Mouse (Mus musculus): ENCODE measurements around the gene Htatip2. TPM values are rescaled to one million over a fixed set of nuclear protein-coding genes. Genes with fewer than 3 reads are reported as not detected.

Gene Htatip2
- total RNA-seq, 1 experiment from 2014 or later = 25.2 TPM

DNA sequence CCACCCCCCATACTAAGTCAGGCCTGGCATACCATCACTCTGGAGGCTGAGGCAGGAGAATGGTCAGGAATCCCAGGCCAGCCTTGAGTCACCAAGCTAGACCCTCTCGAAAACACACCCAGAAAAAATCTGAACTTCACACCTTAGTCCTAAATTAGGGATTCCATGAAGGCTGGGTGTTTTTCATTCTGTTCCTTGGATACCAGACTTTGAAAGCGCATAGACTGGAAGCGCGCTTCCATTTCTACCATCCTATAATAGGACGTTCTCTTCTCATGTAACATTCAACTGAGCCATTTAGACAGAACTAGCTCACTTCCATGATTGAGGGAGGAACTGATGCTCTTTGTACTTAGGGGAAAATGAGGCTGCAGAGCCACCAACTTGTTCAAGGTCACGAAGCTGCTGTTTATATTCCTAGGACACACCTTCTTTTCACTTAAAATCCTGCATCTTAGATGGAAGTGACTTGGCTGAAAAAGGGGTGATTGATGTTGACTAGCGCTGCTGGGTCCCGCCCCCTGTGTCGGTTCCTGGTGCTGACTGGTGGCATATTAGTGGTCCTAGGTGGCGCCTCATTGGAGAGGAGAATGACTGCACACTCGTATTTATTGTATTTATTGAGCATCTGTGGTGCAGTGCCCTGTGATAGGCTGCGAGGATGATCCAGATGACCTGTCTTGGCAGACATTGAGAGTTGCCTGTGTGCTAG lies 20.1 kb downstream of the Htatip2 start:
- 0 out of 2 replicates have a peak, but pooled peaks have one; percentile 15 for ATAC-seq (replicated peaks; ENCODE audit: insufficient number of reproducible peaks, low FRiP score, low TSS enrichment, poor library complexity, severe bottlenecking)

DNA sequence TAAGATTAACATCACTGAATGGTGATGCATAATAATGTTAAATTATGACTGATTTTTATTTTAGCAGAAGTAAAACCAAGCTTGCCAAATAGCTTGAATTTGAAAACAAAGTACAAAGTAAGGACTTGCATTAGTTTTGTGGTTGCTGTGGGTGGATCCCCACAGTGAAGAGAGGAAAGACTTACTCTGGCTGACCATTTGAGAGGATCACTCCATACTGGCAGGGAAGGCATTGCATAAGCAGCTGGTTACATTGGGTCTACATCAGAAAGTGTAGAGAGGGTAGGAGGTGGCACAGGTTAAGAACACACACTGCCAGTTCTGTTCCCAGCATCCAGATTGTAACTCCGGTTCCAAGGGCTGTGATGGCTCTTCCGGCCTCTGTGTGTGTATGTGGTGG lies 24.1 kb downstream of the Htatip2 start:
- ATAC-seq (replicated peaks; ENCODE audit: insufficient number of reproducible peaks, low FRiP score, low TSS enrichment, poor library complexity, severe bottlenecking) = peak; percentile 46; the same call in 1 of the 2 replicates

DNA sequence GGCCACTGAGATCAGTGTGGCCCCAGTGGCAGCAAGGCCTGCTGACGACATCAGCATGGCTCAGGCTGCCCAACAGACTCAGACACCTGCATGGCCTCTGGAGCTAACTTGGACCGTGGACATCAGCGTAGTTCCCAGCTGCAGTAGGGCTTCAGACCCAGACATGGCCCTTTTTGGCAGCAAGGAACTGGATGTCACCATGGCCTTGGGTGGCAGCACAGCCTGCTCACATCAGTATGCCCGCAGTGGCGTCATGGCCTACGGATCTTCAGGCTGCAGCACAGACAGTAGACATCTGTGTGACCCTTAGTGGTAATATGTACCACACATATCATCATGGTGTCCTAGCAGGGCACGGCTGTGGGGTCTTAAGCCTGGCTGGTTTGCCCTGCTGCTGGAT lies 26.2 kb downstream of the Htatip2 start:
- ATAC-seq (replicated peaks; ENCODE audit: insufficient number of reproducible peaks, low FRiP score, low TSS enrichment, poor library complexity, severe bottlenecking) = no peak

DNA sequence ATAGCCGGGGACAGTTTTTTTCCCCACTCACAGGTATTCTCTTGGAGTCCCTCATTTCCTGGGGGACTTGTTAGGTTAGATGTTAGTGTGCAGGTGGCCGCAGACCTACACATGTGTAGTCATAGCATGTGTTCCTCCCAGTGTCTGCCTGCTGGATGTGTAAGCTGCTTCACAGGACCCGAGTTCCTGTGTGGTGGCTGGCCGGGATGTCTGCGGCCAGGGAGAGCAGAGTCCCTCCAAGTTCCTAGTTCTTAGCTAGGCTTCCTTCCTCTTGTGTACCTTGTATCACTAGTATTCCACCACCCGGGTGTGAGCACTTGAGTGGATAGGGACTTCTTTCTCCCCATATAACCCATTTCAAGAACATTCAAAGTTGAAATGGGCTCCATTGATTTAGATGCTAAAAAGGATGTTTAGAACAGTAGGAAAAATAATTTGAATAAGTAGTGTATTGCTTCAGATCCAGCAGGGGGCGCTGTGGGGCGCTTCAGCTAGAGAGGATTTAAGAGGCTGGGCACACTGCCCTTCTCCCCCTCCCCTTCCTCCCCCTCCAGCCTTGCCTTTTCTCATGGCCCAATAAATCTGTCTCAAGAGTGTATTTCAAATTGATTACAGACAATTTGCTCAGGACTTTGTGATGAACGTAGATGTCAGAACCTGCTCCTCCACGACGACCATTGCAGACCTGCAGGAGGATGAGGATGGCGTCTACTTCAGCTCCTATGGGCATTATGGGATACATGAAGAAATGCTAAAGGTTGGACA lies 27.9 kb downstream of the Htatip2 start:
- ATAC-seq (replicated peaks; ENCODE audit: insufficient number of reproducible peaks, low FRiP score, low TSS enrichment, poor library complexity, severe bottlenecking) = no peak

DNA sequence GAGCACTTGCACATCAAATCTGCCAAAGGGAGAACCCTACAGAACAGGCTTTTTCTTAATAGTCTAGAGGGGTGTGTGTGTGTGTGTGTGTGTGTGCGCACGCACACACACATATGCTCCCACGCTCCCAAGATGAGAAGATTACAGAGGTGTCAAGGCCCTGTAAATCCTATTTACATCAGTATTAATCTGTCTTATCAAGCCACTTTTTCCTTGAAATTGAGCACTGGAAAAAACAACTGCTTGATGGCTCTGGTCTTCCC lies 28.4 kb downstream of the Htatip2 start:
- no peak for ATAC-seq (replicated peaks; ENCODE audit: insufficient number of reproducible peaks, low FRiP score, low TSS enrichment, poor library complexity, severe bottlenecking)

DNA sequence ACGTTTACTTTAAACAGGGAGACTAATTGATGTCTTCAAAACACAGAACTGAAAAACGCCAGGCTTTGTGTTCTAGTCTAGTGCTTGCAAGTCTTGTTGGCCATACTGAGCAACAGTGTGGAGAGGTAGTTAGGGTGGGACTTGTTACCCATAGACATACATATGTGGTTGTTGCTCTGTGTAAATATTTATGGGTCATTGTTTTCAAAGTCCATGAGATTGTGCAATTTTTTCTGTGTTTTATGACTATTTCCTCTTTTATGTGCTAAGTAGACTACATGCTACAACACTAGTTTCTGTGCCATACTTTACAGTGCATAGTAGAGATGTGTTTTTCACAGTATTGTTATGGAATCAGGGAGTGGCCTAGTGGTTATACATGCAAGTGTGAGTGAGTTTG lies 35.4 kb downstream of the Htatip2 start:
- 0 out of 2 replicates have a peak, but pooled peaks have one; percentile 22 for ATAC-seq (replicated peaks; ENCODE audit: insufficient number of reproducible peaks, low FRiP score, low TSS enrichment, poor library complexity, severe bottlenecking)

DNA sequence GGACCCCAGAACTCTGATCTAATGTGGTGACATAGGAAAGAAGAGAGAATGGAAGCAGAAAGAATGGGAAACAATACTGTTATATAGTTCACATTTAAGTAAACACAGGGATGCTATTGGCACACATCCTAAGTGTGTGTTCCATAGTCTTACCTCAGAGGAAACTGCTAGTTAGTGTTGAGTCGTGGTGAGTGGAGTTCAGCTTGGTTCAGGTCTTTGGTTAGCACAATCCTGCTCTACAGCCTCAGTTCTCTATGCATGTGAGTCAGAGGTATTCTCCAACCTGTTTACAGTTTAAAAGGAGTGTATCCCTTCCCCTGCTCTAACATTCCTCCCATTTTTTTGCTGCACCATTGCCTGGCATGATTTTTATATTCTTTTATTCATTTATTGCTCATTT lies 38.3 kb downstream of the Htatip2 start:
- no peak for ATAC-seq (replicated peaks; ENCODE audit: insufficient number of reproducible peaks, low FRiP score, low TSS enrichment, poor library complexity, severe bottlenecking)

DNA sequence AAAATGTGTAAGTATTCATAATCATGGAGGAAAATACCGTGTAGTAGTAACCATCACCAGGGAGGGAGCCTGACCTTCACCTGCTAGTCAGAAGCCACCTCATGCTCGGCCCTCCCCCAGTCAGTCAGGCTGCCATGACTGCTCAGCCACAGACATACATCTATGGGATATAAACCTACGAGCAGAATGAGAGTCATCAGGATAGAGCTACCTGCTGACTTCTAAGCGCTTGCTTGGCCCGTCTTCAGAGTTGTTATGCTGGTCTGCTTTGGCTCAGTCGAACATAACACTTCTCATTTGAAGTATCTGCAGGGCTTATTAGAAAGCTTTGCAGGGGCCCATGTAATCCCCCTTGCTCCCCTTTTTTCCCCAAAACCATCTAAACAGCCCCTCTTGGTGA lies 44.6 kb downstream of the Htatip2 start:
- ATAC-seq (replicated peaks; ENCODE audit: insufficient number of reproducible peaks, low FRiP score, low TSS enrichment, poor library complexity, severe bottlenecking) = no peak

DNA sequence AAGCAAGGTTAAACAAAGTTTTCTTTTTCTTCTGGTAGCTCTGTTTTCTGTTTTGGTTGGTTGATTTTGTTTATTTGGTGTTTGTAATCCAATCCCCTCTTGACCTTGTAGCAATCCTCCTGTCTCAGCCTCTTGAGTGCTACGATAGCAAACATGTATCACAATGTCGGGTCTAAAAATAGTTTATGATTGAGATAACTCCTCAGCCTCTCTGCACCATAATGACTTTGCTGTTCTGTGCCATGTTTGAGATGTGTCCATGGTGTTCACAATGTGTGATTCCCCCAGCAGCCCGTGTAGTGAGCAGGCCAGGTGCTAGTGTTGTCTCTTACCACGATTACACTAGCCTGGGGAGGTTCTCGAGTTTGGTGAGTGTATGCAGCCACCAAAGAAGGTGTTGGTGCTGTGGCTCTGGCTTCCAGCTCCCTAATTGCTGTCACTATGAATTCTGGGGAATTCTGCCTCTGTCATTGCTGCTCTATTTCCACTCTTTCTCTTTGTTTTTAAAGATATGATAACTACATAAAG lies 45.8 kb downstream of the Htatip2 start:
- no peak for ATAC-seq (replicated peaks; ENCODE audit: insufficient number of reproducible peaks, low FRiP score, low TSS enrichment, poor library complexity, severe bottlenecking)

DNA sequence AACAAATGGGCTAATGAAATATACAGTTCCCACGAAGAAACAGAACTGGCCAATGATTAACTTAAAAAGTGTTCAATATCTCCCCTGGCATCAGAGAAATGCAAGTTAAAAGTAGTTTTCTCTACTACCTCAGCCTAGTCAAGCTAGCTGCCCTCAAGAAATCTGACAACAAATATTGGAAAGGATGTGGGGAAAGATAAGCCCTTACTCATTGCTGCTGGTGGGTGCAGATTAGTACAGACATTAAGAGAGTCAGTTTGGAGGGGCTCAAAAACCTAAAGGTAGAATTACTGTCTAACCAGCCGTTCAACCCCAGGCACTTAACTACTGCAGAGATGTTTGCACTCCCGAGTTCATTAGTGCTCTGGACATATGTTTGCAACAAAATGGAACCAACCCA lies 46.7 kb downstream of the Htatip2 start:
- ATAC-seq (replicated peaks; ENCODE audit: insufficient number of reproducible peaks, low FRiP score, low TSS enrichment, poor library complexity, severe bottlenecking) = no peak

DNA sequence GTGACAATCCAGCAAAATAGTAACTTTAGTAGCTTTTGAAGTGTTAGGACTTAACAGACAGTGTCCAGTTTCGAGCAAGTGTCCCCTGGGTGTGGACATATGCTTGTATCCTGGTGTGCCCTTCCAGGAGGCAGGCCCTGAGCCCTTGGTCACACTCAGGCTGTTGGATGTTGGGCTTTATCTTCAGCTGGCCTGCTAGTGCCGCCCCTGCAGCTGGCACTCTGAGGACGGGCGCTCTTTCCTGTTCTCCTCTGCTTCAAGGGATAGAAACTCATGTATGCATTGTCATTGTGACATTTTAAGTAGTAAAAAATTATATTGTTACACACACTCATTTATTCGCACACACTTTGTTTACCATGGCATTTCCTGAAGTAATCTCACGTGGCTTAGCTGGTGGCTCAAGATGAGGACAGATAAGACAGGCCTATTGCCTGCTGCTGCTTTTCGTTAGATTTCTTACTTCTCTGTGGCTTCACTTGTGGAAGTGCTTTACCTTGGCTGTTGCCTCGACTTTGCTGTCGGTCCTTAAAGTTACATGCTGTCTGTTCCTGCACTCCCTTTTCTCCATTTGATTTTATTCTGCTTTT lies 48.3 kb downstream of the Htatip2 start:
- ATAC-seq (replicated peaks; ENCODE audit: insufficient number of reproducible peaks, low FRiP score, low TSS enrichment, poor library complexity, severe bottlenecking) = no peak

DNA sequence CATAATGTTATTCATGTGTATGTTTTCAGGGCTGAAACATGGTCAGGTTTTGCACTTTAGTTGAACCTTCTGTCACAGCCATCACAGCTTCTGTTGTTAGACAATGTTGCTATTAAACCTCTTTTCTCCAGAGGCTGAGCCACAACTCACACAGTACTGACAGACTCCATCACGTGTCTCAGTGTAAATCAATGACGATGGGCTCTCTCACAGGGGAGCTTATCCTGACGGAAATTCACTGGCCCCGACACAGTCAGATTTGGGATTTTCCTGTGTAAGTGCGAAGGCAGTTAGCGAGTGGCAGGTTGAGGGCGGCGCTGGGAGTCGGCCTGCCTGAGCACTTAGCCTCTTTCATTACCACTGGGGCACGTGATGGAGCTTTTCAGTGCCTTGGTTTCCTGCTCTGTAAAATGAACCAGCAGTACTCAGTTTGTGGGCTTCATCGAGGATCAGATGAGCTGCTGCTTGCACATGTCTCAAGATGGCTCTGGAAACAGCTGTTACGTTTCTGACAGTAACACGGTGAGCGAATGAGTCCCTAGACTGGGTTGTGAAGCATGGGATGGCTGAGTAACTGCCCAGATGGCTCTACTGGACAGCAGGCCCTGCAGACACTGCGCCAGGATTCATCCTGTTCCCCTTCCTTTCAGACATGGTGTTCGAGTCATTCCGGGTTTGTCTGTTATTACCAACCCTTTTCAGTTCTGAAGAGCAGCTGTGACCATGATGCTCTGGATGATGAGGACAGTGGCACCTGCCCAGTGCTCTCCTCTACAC lies 49.1 kb downstream of the Htatip2 start:
- no peak for ATAC-seq (replicated peaks; ENCODE audit: insufficient number of reproducible peaks, low FRiP score, low TSS enrichment, poor library complexity, severe bottlenecking)

DNA sequence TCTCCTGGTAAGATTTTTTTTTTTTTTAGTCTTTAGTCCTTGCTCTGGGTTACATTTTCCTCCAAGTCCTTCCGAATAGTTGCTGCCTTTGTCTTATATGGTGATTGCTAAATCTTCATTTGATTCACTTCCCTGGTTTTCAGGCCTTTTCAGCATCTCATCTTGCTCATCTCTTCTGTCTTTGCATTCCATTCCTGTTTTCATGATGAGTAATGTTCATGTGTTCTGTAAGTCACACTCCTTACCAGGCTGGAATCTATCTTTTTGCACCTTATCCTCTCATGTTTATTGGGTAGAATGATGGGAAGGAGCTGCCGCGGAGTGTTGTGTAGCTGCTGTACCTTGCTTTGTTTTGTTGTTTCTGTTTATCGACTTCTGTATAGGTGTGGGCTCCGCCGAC lies 50.2 kb downstream of the Htatip2 start:
- ATAC-seq (replicated peaks; ENCODE audit: insufficient number of reproducible peaks, low FRiP score, low TSS enrichment, poor library complexity, severe bottlenecking) = no peak

DNA sequence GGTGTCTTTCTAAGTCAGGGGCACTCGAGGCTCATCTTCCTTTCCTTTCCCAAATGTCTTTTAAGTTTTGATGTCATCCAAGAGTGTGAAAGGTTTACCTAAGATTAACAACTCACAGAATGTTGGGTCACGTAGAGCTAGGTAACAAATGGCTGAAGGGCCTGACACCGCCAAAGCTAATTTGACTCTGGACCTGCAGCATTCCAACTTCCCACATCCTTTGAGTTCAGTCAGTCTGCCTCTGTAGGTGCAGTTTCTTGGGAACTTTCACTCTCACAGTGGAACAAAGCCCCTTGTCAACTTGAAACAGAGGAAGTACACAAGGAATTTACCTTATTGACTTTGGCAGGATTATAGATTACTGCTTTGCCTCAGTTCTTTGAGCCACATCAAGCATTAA lies 50.6 kb downstream of the Htatip2 start:
- ATAC-seq (replicated peaks; ENCODE audit: insufficient number of reproducible peaks, low FRiP score, low TSS enrichment, poor library complexity, severe bottlenecking) = no peak

DNA sequence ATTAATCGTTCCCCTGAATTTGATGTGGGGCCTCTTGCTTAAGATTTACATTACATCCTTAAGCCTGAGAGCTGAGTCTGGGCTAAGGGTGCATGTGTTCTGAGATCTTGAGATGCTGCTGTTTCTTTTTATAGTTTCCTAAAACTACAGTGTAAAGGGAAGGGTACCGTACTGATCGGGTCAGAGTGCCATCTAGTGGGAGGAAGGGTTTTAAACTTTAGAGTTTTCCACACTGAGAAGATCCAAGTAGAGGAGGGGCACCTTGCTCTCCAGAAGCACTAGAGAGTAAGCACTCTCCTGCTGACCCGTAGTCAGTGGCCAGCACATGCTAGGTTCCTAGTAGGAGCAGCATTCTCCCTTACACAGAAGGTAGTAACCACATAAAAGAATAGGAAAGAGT lies 52.4 kb downstream of the Htatip2 start:
- ATAC-seq (replicated peaks; ENCODE audit: insufficient number of reproducible peaks, low FRiP score, low TSS enrichment, poor library complexity, severe bottlenecking) = no peak

DNA sequence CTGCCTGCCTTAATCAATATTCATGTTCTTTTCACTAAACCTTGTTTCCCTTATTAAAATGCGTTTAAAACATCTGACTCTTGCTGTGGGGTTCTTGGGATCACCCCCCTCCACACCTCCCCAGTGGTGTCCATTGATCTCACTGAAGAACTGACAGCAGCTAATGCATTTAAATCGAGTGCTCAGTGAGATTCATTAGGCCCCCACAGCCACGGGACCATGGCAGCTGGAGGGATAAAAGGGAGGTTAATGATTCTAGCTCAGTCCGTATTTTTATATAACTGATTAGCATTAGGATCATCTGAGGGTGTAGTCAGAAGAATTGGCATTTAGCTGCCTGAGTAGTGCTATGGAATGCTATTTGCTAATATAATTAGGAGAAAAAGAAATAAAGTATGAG lies 60.5 kb downstream of the Htatip2 start:
- no peak for ATAC-seq (replicated peaks; ENCODE audit: insufficient number of reproducible peaks, low FRiP score, low TSS enrichment, poor library complexity, severe bottlenecking)

DNA sequence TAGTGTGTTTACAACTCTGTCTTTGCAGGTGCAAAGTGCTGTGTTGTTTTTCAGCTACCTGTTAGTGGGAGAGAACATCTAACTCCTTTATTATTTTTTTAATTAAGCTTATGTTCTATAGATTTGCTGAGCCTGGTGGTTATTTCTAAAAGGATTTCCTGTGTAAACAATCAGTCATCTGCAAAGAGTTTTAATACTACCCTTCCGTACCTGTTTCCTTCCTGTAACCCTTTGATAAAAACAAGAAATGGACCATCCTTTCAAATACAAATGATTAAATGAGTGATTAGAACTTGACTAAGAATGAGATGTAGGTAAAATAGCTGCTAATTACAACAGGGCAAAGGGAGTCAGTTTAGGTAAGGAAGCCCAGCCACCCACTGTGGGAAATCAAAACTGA lies 62.5 kb downstream of the Htatip2 start:
- no peak for ATAC-seq (replicated peaks; ENCODE audit: insufficient number of reproducible peaks, low FRiP score, low TSS enrichment, poor library complexity, severe bottlenecking)

DNA sequence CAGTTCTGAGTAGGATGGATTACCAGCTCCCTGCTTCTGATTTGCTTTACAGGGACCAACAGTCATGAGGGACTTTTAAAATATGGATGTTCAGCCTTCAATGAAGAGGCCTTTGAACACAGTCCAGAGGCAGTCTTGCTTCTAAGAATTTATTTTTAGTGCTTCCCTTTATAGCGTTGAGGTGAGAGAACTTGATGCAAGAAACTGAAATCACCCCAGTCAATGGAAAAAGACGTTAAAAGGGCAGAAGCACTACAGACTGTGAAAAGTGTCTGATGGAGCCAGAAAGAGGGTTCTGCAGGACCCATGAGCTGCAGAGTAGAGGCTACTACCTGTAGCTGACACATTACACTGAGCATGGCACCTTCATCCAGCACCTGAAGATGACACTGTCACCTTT lies 63.1 kb downstream of the Htatip2 start:
- ATAC-seq (replicated peaks; ENCODE audit: insufficient number of reproducible peaks, low FRiP score, low TSS enrichment, poor library complexity, severe bottlenecking) = no peak
